Mouse (Mus musculus) spleen, adult 2 months (tissue): Measurements from ENCODE around the gene Axl.

Experiments
- CTCF ChIP-seq: fragments of 200-500 bp; IDR thresholded peaks from 2 replicates; pipeline ENCODE4 v1.5.1; 2011; ENCODE audit warnings: mild to moderate bottlenecking, inconsistent platforms; ENCODE audit not compliant: insufficient read depth, insufficient read length, insufficient replicate concordance; ENCODE audit errors: extremely low read depth
- POLR2A ChIP-seq: fragments of 200-500 bp; IDR thresholded peaks from 2 replicates; pipeline ENCODE4 v1.6.1; 2011; ENCODE audit warnings: low read depth, low read length, inconsistent platforms

- TF ChIP-seq CTCF = no peak
- TF ChIP-seq POLR2A = no peak
Measured at GRCm38 (mm10) chr7:25714581-25714980, 73.9 kb downstream of the Axl start.
